Mouse (Mus musculus) right cerebral cortex, adult 18-20 months (tissue): ENCODE measurements around the gene Plb1.

ENCODE experiments used
- DNase-seq: peaks from one replicate; pipeline ENCODE4 v3.0.0; 2022; ENCODE audit warnings: mixed read lengths

Plb1 gene

DNA sequence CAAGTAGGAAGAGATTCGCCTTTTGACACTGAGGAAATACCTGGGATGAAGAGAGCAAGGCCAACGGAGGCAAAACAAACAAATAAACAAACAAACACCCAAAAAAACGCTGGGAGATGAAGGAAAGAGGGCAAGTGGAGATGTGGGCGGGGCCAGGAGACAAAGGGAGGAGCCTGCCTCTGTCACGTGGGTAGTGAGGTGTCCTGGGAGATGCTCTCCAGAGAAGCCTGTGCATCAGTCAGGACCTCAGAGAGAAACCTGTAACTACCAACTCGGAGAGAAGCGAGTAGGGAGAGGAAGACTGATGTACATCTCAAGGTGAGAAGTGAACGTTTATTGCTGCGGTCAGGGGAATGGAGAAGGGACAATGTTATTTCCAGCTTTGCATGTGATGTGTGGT is at the start of gene Plb1:
TSS of gene Plb1 (plus strand) at position 235 of the 400 bp plus-strand sequence.
- no peak for DNase-seq

DNA sequence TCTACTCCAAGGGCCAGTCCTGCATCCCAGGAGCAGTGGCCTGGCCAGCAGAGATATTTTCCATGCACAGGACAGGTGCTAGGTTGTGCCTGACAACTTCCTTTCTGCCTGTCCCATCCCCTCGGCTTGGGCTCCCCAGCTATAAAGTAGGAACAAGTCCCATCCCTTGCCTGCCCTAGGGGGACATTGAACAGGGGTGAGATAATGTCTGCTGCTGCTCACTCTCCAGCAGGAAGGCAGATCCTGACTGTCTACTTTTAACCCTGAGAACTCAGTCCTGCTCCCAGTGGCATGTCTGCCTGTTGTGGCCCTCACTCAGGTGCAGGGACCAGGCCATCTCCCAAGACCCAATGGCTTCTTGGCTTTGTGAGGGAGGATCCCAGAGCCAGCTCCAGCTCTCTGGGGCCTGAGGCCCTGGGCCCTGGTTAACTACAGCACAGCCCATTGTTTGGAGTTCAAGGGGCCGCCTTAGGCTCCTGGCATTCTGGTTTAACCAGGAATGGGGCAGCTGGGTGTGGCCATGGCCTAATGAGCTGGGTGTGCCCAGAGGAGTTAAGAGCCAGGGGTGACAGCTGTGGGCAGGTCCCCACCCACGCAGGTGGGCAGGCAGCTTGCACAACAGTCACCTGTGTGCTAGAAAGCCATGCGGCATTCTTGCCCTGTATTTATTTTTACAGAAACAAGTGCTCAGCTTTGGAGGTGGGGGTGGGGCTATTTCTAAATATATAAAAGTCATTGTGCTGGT is 49.5 kb upstream of the Plb1 start:
- no peak for DNase-seq

DNA sequence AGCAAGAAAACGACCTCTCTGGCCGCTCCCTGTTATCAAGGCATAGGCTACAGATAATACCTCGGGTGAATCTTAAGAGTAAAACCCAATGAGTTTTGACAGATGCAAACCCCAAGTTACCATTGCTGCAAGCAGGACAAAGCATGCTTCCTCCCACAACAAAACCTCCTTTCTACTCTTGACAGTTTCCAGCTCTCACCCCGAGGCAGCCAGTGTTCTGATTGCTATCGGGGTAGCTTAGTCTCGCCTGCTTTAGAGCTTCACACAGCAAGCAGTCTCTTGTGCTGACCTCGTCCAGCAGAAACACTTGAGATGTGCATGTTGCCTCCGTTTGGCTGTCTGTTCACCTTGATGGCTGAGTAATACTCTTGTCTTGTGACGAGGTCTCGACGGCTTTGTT is 44.8 kb upstream of the Plb1 start:
- DNase-seq, result no peak

DNA sequence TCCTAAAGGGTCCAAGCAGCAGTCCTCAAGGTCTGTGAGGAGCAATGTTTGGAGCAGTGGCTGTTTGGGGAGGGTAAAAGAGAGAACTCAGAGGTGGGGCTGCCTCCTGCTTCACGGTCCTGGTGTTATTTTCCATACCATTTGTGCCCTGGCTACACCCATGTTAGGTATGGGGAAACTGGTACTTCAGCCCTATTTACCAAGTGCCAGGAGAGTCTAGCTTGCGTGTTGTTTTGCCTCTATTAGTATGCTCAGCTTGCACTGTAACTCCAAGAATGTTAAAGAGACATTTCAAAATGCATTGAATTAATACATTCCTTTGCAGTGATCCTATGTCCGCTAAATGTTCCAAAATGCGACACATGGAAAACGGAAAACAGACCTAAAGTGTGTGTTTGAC is 41.2 kb upstream of the Plb1 start:
- no peak for DNase-seq

DNA sequence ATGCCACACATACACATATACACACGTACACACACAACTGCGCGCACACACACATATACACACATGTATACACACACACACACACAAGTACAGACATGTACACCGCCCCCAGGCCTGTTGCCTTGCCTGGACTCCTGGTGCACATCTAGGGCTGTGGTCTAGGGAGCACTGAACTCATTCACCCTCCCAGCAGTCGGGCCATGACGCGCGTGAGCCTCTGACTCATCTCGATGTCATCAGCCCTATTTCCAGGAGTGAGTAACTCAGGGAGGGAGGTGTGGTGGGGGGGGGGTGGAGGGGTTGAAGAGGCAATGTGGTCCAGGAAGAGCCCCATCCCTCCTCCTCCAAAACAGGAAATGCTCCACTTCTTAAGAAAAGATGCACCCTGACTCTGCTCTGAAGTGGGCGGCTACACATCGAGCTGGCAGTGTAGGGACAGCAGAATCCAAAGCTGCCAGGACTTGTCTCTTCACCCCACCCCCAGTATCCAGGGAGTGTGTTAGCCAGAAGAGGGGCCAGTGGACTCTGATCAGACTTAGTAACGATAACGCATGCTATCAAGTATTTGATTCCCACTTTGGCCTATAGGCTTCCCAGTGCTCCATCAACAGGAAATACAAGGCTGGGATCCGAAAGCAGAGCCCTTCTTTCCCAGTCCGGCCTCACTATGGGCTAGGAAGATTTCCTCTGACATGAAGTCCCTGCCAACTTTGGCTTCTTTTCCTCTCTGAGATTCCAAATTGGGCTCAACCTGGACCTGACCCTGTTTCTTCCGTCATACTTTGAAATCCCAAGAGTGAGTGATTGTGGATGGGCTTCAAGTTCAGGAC is 40.3 kb upstream of the Plb1 start:
- peak; percentile 7 for DNase-seq

DNA sequence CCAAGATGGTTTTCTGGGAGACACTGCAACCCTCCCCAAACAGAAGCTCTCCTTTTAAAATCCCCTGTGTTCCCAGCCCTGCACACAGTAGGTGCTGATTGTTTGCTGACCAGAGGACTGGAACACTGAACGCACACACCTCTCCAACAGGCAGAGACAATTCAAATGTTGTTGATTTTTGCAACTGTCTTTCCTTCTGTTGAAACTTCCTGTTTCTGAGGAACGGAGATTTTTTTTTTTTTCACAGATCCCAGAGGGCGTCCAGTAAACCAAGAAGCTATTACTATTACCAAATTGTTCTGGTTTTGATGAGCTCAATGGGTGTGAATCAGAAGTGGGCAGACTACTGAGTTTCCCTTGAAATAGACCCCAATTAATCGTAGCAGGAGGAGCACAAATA is 38.3 kb upstream of the Plb1 start:
- no peak for DNase-seq

DNA sequence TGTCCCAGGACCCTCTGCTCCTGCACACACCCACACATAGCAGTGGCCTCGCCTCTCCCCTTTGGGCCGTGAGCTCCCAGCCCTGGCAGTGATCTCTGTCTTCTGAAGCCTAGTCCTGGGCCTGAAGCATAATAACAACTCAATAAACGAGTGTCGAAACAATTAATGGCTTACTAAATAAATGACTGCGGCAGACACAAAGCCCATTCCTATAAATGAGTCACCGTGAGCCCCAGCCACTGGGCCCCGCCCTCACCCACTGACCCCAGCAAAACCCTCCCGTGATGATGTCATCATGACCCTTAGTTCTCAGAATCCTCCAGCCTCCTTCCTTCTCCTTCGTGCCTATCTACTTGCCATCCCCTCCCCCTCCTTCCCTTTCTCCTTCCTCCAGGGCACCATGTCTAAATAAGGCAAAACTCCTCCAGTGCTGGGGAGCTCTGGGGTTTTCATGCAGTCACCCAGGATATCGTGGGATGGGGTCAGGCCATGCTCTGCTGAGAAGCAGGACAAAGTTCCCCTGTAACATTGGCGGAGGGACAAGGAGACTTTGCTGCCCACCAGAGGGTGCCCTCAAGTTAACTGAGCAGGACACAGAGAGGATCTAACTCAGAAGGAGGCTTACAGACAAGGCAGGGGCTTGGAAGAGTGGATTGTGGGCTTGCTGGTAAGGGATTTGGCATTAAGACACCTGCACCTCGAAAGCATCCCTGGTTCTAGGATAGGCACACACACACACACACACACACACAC is 36.5 kb upstream of the Plb1 start:
- no peak for DNase-seq

DNA sequence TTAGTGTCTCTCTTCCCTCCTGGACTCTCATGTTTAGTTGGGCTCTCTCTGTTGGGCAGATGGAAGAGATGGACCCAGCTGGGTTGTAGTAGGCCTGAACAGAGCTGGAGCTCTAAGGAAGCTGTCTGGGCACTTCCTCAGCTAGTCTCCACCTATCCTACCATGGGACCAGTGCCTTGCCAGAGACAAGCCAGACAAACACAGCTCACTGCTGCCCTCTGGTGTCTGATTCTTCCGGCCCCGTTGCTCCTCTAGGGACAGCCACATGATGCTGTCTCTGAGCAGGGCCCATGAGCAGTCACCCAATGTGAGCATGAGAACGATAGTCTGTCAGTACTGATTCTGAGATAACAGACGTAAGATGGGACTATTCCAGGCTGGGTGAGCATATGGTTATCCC is 34.8 kb upstream of the Plb1 start:
- DNase-seq, result peak; percentile 90

DNA sequence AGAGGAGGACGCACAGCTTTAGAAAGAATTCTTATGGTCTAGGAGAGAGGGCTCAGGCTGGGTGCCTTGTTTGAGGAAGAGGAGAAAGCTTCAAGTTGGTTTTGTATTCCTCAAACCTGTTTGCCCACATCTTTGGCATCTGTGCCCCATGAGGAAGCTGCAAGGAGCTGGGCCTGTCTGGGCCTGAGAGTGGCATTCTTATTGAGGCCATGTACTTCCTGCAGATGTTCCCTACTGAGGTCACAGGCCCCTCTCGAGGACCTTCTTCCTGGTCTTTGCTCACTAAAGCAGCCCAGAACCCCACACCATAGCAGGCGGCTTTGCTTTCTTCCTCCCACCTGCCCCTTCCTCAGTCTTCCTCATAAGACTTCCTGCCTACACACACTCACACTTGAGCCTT is 33.4 kb upstream of the Plb1 start:
- no peak for DNase-seq

DNA sequence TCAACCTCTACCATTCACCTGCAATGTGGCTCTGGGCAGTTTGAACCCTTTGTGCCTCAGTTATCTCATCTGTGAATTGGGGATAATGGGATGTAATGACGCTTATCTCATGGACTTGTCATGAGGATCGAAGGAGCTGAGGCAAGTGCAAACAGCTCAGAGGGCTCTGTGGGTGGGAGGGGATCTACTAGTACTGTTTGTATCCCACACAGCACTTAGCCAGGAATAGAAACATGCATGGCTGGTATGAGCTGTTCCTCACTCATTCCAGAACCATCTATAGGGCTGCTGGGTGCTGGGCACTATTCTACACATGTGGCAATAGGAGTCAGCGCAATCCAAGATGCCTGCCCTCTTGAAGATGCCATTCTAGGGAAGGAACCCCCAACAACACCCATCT is 32.9 kb upstream of the Plb1 start:
- DNase-seq, result peak; percentile 19

DNA sequence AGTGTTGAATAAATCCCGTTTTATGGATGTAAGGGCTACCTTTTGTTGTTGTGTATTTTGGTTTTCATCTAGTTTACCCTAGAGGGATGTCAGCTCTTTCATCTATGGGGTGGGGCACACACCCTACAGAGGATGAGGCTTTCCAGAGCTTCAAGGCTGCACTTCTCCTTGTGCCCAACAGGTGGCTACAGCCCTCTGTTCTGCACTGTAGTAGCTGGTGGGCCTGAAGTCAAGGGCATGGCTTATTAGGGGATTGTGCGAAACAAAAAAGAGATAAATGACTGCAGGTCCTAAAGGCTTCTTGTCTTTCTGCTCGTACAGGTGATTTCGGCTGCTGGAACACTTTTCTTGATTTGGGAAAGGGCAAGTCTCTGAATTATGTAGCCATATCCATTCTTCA is 27.9 kb upstream of the Plb1 start:
- DNase-seq, result no peak

DNA sequence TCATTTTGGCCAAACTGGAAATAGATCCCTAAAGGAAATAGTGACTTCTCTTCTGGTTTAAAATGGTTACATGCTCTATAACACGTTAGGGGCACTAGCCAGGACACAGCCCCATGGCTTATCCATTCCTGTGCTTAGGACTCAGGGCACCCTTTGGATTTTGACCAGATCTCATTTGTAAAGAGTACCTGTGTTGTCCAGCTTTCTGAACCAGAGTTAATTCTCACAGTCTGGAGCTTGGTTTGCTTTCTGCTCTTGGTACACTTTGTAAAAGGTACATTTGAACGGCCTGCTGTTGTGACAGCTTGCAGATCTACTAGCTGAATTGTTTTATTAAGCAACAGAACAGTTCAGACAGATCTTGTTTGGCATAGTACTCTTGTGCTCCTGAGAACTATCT is 25.8 kb upstream of the Plb1 start:
- no peak for DNase-seq

DNA sequence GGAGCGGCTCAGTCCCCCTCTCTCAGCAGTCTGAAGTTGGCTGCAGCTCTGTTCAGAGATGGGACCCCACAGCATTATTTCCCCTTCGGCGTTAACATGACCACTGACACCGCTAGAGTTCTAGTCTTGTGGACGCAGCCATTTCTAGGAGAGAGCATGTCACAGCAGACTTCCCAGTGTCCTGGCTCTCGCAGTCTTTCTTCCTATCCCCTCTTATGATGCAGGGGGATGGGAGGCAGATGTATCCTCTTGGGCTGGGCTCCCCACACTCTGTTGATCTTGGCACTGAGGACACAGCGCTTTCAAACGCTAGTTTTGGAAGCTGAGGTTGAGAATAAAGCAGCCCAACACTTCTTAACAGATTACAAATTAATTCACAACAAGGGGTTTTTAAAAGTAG is 24.0 kb upstream of the Plb1 start:
- no peak for DNase-seq

DNA sequence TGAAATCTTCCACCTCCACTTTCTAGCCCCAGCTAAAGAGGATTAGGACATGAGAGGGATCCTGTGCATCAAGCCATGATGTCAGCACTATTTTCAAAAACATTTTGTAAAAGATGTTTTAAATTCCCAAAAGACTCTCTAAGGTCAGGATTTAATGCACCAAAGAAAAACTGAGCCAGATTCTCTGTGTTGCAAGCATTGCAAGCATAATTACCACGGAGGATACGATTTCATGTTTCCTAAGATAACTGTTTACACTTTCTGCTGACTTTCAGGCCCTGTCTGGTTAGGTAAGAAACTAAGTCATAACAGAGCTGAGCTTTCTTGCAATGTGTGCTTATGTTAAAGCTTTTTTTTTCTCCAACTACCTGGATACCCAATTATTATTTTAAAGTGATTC is 21.5 kb upstream of the Plb1 start:
- no peak for DNase-seq

DNA sequence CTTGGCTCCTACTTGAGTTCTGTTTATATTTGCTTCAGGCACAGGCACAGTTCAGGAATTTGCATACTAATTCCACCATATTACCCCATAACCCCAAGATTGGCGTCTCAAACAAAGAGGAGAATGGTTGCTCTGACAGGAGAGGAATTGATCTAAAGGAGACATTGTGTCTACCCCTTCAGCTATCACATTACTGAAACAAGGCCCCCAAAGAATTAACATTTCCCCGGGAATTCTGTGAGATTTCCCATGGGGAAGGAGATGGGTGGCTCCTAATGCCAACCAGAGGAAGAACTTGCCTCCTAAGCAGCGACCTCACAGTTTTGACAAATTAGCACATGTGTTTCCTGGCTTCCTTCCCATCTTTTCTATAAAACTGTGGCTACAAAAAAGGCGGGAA is 18.8 kb upstream of the Plb1 start:
- no peak for DNase-seq

DNA sequence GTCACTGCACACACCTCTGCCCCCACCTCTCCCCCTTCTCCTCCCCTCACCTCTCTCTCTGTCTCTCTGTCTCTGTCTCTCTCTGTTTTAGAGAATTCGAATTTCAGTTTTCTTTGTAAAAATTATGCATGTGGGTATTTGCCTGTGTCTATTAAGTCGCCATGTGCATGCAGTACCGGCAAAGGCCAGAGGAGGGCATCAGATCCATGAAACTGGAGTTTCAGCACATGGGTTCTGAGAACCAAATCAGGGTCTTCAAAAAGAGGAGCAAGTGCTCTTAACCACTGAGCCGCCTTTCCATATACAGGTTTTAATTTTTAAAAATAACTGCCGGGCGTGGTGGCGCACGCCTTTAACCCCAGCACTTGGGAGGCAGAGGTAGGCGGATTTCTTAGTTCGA is 17.0 kb upstream of the Plb1 start:
- no peak for DNase-seq

DNA sequence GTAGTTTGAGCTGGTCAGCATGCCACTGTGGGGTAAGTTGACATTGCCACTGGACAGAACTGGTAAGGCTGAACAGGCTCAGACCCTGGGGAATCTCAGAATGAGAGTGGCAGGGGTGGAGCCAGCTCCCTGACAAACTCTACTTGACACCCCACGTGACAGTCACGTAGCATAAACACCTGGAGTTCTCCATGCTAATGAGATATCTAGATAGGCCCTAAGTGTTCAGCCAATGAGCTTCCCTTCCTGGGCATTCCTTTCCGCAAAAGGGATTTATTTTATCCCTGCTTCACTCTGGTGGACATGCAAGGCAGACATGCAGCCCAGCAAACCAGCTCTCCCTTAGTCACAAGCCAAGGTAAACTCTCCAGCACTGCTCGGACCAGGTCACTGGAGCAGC is 16.0 kb upstream of the Plb1 start:
- DNase-seq, result no peak

DNA sequence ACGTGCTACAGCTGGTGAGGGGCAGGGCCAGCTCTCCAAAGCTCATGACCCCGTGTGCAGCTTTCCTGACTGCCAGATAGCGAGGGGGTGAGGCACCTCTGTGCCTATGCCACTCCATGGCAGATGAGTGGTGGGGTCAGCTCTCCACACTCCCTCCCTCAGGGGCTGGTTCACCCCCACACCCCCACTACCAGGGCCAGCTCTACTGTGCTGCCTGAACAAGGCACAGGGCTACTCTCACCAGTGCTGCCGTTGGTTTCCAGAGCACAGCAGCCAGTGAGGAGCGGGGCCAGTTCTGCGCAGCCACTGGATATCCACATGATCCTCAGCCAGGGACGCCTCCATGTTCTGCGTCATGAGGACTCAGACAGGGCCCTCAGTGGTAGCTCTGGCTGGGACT is 15.0 kb upstream of the Plb1 start:
- no peak for DNase-seq

DNA sequence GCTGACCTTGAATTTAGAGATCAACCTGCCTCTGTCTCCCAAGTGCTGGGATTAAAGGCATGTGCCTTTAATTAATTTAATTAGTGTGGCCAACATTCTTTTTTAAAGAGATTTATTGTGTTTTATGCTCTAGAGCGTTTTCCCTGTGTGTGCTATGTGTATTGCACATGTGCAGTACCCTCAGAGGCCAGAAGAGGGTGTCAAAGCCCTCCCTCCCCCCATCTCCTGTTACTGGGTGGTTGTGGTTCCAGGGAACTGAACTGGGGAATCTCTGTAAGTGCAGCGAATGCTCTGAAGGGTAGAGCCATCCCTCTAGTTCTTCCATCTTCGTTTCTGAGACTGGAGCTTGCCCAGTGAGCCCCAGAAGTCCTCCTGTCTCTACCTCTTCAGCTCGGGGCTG is 2.1 kb upstream of the Plb1 start:
- no peak for DNase-seq

DNA sequence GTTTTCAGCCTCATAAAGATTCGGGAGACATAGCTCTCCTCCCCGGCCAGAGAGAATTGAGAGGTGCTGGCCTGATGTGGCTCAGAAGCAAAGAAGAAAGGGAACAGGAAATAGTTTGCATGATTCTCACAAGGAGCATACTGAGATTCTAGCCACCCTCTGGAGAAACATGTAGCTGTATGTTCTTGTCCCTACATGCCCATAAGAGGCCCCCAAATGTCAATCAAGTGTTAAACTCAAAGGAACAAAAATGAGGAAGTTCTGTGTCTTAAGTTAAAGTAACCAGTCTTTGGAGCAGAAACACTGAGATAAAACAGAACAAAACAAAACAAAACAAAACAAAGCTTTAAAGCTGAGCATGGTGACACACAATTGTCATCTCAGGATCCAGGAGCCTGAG is 6.8 kb downstream of the Plb1 start:
- DNase-seq, result no peak

DNA sequence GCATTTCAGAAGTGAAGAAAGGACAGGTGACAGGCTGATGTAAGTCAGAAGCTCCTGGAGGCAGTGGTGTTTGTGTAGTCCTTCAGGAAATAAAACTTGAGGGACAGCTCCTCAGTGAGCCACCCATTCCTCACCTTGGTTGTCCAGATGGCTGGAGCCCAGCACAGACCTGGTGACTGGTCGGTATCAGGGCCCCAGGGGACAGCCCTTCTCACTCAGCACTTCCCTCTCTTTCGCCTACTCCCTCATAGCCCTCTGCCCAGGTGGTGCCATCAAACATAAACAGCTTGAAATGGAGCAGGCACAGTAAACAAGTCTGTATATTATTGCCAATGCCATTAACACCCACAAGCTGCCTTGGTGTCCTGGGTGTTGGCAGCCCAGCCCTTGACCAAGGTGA is 8.2 kb downstream of the Plb1 start:
- DNase-seq, result no peak

DNA sequence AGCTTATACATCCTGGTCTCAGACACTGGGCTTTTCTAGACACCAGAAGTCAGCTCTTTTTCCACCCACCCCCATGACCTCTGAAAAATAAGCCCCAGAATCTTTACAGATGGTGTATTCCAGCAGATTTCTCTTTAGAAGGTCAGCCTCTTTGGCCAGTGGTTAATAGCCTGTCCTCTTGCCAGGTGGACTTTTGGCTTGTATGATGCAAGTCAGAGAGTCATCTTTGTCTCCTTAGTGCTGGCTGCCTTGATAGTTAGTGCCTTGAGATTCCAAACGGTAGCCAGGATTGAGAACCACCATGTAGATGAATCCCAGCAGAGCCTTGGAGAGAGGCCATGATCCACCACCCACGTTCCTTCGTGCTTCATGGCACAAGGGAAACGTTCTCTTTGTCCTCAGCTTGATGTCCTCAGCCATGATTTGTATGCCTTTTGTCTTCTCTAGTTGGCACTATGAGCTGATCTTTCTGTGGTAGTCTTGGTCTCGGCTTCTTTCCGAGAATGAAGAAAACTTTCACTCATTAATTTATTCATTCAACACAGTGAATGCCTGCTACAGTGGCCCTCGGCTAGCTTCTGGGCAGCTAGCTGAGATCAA is 10.9 kb downstream of the Plb1 start:
- peak; percentile 2 for DNase-seq

DNA sequence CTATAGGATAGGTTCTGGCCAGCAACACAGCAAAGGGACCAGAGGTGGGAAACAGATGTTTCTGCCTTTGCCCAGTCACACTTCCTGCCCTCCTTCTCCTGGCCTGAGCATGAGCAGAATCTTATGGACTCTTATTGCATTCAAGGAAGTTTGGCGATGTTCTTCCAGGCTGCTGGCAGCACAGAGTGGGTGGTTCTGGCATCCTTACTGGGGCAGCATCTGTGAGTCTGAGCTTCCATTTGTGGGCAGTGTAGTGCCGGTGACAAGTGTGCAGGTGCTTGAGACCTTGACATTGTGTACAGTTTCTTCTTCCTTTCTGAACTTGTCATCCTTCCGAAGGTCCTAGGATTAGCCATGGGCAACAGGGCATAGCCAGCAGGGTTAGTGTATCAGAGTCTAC is 12.9 kb downstream of the Plb1 start:
- peak; percentile 65 for DNase-seq
